Mouse (Mus musculus) urinary bladder, adult 18-20 months (tissue): ENCODE results near the gene Prmt8.
A peak's percentile ranks its signal among the peaks of the same experiment; 100 is the strongest.

Source experiments
- DNase-seq, 2 experiments: peaks; one replicate each; pipeline ENCODE4 v3.0.0; 2022; ENCODE audit warnings: low spot score in 2 of 2, mixed read lengths in 2 of 2

The Prmt8 gene

GRCm38 (mm10) chr6:127663263-127663662 lies 106.0 kb downstream of the Prmt8 start:
- no peak for DNase-seq

- DNase-seq = no peak
These were observed 107.5 kb downstream of the Prmt8 start for GRCm38 (mm10) chr6:127661717-127662292.

GRCm38 (mm10) chr6:127659966-127660365 lies 109.3 kb downstream of the Prmt8 start:
- DNase-seq = no peak

GRCm38 (mm10) chr6:127659472-127659871 lies 109.8 kb downstream of the Prmt8 start:
- no peak for DNase-seq

- no peak for DNase-seq
These were observed 112.1 kb downstream of the Prmt8 start for GRCm38 (mm10) chr6:127657152-127657551.

- DNase-seq = no peak
These were observed 113.3 kb downstream of the Prmt8 start for GRCm38 (mm10) chr6:127655988-127656387.

GRCm38 (mm10) chr6:127641077-127641801 lies 128.0 kb downstream of the Prmt8 start:
- DNase-seq = peak in 1 of 2 experiments; percentile 27
